Mouse (Mus musculus) ES-Bruce4 (cell line): Measurements from ENCODE around the gene Msi1.

Experiments
- CTCF ChIP-seq: IDR thresholded peaks from one replicate; pipeline ENCODE4 v1.8.1; 2011; ENCODE audit warnings: low read depth, low read length
- EP300 ChIP-seq: IDR thresholded peaks from 2 replicates; pipeline ENCODE4 v1.6.1; 2011; ENCODE audit warnings: low read depth, low read length; ENCODE audit not compliant: insufficient read depth
- POLR2A ChIP-seq: IDR thresholded peaks from one replicate; pipeline ENCODE4 v1.8.1; 2011; ENCODE audit warnings: low read length; ENCODE audit not compliant: insufficient read depth

DNA sequence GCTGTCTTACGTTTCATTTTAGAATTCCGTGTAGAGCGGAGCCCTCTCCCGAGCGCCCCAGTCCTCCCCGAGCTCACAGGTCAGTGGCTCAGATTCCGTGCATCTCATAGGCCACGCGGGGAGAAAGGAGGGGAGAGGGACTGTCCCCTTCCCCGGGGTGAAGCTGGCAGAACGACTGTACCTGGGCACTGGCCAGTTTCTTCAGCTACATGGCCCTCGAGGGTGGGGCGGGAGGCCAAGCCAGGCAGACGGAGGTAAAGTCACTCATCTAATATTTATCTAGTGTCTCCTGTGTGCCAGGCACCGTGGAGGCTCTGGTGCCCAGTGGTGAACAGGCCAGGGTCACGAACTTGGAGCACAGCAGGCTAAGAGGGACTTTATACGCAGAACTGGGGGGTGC is 17.7 kb downstream of the Msi1 start:
- TF ChIP-seq EP300 (no peak), CTCF (no peak), POLR2A (no peak)
